Mouse (Mus musculus) thymus, adult 2 months (tissue): ENCODE measurements around the gene Dnah2. TPM values are rescaled to one million over a fixed set of nuclear protein-coding genes. Genes with fewer than 3 reads are reported as not detected.

Experiments
- DNase-seq: peaks from one replicate; pipeline ENCODE4 v3.0.0; 2021
- H3K27ac ChIP-seq: fragments of 200-500 bp; 2 replicates; pipeline ENCODE4 v1.5.1; 2012; ENCODE audit warnings: low read length, control low read depth; ENCODE audit not compliant: control insufficient read depth, insufficient read depth
- H3K27me3 ChIP-seq: fragments of 200-500 bp; 2 replicates; pipeline ENCODE4 v1.6.1; 2012; ENCODE audit warnings: mild to moderate bottlenecking, low read length, moderate library complexity, mixed read lengths; ENCODE audit not compliant: control insufficient read depth, insufficient read depth
- H3K36me3 ChIP-seq: fragments of 200-500 bp; 2 replicates; pipeline ENCODE4 v1.6.1; 2012; ENCODE audit warnings: mild to moderate bottlenecking, low read length, moderate library complexity; ENCODE audit not compliant: control insufficient read depth, insufficient read depth
- H3K4me1 ChIP-seq: fragments of 200-500 bp; replicated peaks from 2 replicates; pipeline ENCODE4 v1.6.1; 2012; ENCODE audit warnings: low read length; ENCODE audit not compliant: control insufficient read depth, insufficient read depth
- H3K4me3 ChIP-seq: fragments of 200-500 bp; 2 replicates; pipeline ENCODE4 v1.5.1; 2012; ENCODE audit warnings: mild to moderate bottlenecking, low read length, control low read depth, moderate library complexity; ENCODE audit not compliant: control insufficient read depth, insufficient read depth
- CTCF ChIP-seq: fragments of 200-500 bp; IDR thresholded peaks from 2 replicates; pipeline ENCODE4 v1.5.1; 2012; ENCODE audit warnings: mild to moderate bottlenecking, control low read depth, low read length, moderate library complexity, borderline replicate concordance; ENCODE audit not compliant: control insufficient read depth, poor library complexity, insufficient read depth; ENCODE audit errors: extremely low read depth
- POLR2A ChIP-seq: fragments of 200-500 bp; IDR thresholded peaks from 2 replicates; pipeline ENCODE4 v1.6.1; 2012; ENCODE audit warnings: mild to moderate bottlenecking, low read length, control low read depth, moderate library complexity; ENCODE audit not compliant: control insufficient read depth, poor library complexity, insufficient read depth; ENCODE audit errors: extremely low read depth
- WGBS: fragments of 180-500 bp; shearing (Covaris S2); methylation state at CpG from one replicate; pipeline ENCODE4 v1.1.7; 2018; 5-methylcytosine and 5-hydroxymethylcytosine counted together
- polyA plus RNA-seq: library from polyadenylated mRNA; depleted of rRNA; stranded (reverse); fragments of >200 nt; gene quantifications from 2 replicates; pipeline ENCODE4 v1.2.3, GENCODE M21; 2012

Gene Dnah2
- polyA plus RNA-seq, 1 experiment, result 0.39 TPM

DNA sequence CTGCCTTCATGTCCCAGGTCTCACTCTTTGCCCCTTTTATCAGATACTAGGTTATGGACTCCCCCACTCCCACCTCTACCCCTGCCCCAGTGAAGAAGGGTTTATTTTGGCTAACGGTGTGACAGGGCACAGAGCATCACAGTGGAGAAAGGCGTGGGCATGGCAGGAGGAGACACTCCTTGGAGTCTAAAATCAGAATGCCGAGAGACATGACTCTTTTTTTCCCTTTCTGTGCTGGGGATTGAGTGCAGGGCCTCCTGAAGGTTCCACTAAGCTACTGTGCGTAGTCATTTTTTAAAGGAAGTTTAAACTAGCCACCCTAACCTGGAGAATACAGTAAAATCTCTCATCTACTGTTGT, 20.9 kb downstream of the Dnah2 start:
- DNase-seq, result no peak
- 92% methylated on average over 4 of the region's 4 CpGs for WGBS
- no peak overlapping the region for H3K4me3 ChIP-seq
- TF ChIP-seq CTCF, result no peak
- H3K36me3 ChIP-seq, result no peaks in the 10 kb centered on the region
- H3K4me1 ChIP-seq, result peaks cover 7% of the 10 kb centered on the region
- H3K27me3 ChIP-seq, result no peaks in the 10 kb centered on the region
- no peak overlapping the region for H3K27ac ChIP-seq

- TF ChIP-seq POLR2A (no peak), CTCF (no peak)
- DNase-seq, result no peak
- Histone ChIP-seq H3K36me3 (no peaks in the 10 kb centered on the region), H3K27ac (no peak overlapping the region), H3K4me1 (peaks cover 7% of the 10 kb centered on the region), H3K4me3 (no peak overlapping the region), H3K27me3 (no peaks in the 10 kb centered on the region)
- WGBS, result 37% methylated on average over 30 of the region's 30 CpGs
Measured at GRCm38 (mm10) chr11:69527098-69528030, 21.5 kb downstream of the Dnah2 start.

- TF ChIP-seq POLR2A, result no peak
- TF ChIP-seq CTCF, result no peak
- 78% methylated on average over 4 of the region's 4 CpGs for WGBS
- DNase-seq, result no peak
Measured at GRCm38 (mm10) chr11:69526631-69527030, 22.3 kb downstream of the Dnah2 start.

DNA sequence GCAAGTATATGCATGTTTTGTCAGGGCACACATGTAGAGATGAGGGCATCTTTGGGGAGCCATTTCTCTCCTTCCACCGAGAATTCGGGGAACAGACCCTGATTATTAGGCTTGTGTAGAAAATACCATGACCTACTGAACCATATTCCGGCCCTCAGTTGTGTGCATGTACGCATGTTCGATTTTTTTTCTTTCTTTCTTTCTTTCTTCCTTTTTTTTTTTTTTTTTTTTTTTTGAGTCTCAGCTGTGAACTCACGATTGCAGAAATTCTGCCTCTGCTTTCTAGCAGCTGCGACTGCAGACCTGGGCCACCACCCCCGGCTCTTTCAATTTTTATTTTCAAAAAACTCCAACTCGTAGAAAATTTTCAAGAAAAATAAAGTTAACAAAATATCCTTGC, 23.2 kb downstream of the Dnah2 start:
- no peak overlapping the region for H3K4me3 ChIP-seq
- H3K4me1 ChIP-seq, result peaks cover 7% of the 10 kb centered on the region
- TF ChIP-seq CTCF (no peak), POLR2A (no peak)
- H3K27me3 ChIP-seq, result no peaks in the 10 kb centered on the region
- DNase-seq, result no peak
- 79% methylated on average over 9 of the region's 9 CpGs for WGBS
- H3K36me3 ChIP-seq, result no peaks in the 10 kb centered on the region
- H3K27ac ChIP-seq, result no peak overlapping the region

More at GRCm38 (mm10) chr11:69526631-69527030, 22.3 kb downstream of the Dnah2 start:
- Histone ChIP-seq H3K27ac (no peak overlapping the region), H3K4me3 (no peak overlapping the region), H3K27me3 (no peaks in the 10 kb centered on the region), H3K4me1 (peaks cover 7% of the 10 kb centered on the region), H3K36me3 (no peaks in the 10 kb centered on the region)

GRCm38 (mm10) chr11:69523651-69524050, 25.3 kb downstream of the Dnah2 start:
- WGBS, result 94% methylated on average over 4 of the region's 4 CpGs

GRCm38 (mm10) chr11:69521526-69522149, 27.3 kb downstream of the Dnah2 start:
- no peak overlapping the region for H3K4me3 ChIP-seq
- no peaks in the 10 kb centered on the region for H3K27me3 ChIP-seq
- H3K4me1 ChIP-seq, result 0 out of 2 replicates have a peak, but pooled peaks cover 5% of the 10 kb centered on the region
- no peak overlapping the region for H3K27ac ChIP-seq
- no peak for TF ChIP-seq CTCF
- no peak for TF ChIP-seq POLR2A
- no peak for DNase-seq
- WGBS, result 87% methylated on average over 9 of the region's 9 CpGs
- H3K36me3 ChIP-seq, result no peaks in the 10 kb centered on the region

More at GRCm38 (mm10) chr11:69523651-69524050, 25.3 kb downstream of the Dnah2 start:
- no peaks in the 10 kb centered on the region for H3K27me3 ChIP-seq
- H3K36me3 ChIP-seq, result no peaks in the 10 kb centered on the region
- no peak overlapping the region for H3K27ac ChIP-seq
- peaks cover 12% of the 10 kb centered on the region for H3K4me1 ChIP-seq
- no peak for DNase-seq
- no peak overlapping the region for H3K4me3 ChIP-seq
- TF ChIP-seq POLR2A (no peak), CTCF (no peak)

DNA sequence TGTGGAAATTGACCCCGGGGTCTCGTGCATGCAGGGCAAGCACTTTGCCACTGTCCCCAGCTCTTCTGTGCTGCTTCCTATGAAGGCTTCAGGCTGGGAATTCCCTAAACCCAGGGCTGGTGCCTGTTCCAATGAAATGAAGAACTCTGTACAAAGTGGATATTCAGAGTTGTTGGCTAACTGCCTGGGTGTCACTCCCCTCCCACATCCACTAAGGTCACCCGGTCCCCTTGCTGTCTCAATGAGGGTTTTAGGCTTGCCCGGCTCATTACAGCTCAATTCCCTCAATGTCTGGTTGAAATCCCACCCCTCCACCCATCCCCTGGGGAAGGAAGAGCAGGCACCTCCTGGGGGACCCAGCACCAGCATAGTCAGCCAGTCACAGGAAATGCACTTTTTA, 28.9 kb downstream of the Dnah2 start:
- H3K27me3 ChIP-seq, result no peaks in the 10 kb centered on the region
- H3K4me3 ChIP-seq, result no peak overlapping the region
- H3K4me1 ChIP-seq, result 0 out of 2 replicates have a peak, but pooled peaks cover 5% of the 10 kb centered on the region
- 85% methylated on average over 4 of the region's 4 CpGs for WGBS
- no peaks in the 10 kb centered on the region for H3K36me3 ChIP-seq
- H3K27ac ChIP-seq, result no peak overlapping the region
- TF ChIP-seq POLR2A, result no peak
- TF ChIP-seq CTCF, result no peak
- no peak for DNase-seq
